Mouse (Mus musculus) limb, embryonic 14.5 days (tissue): ENCODE measurements around the gene Fam13c. TPM values are rescaled to one million over a fixed set of nuclear protein-coding genes. Genes with fewer than 3 reads are reported as not detected.

ENCODE experiments used
- ATAC-seq: fragments of 200-750 bp; cut with Nextera tagmentation; 2 replicates; pipeline ENCODE4 v1.8.0; 2017; ENCODE audit warnings: low read depth, moderate number of reproducible peaks, moderate TSS enrichment; ENCODE audit not compliant: low FRiP score
- DNase-seq: peaks from one replicate; pipeline ENCODE4 v3.0.0-alpha.2; 2015; ENCODE audit warnings: low spot score
- H3K27ac ChIP-seq: fragments of 300-500 bp; sonication (generic); replicated peaks from 2 replicates; pipeline ENCODE4 v1.5.1; 2014; ENCODE audit warnings: low read depth, mild to moderate bottlenecking, low read length, moderate library complexity, mixed read lengths
- H3K27me3 ChIP-seq: fragments of 300-500 bp; sonication (generic); 2 replicates; pipeline ENCODE4 v1.6.1; 2014; ENCODE audit warnings: low read length, mixed read lengths; ENCODE audit not compliant: control insufficient read depth, insufficient read depth
- H3K36me3 ChIP-seq: fragments of 300-500 bp; sonication (generic); 2 replicates; pipeline ENCODE4 v1.6.1; 2014; ENCODE audit warnings: mild to moderate bottlenecking, low read length, moderate library complexity, mixed read lengths; ENCODE audit not compliant: control insufficient read depth, insufficient read depth
- H3K4me1 ChIP-seq: fragments of 300-500 bp; sonication (generic); 2 replicates; pipeline ENCODE4 v1.6.1; 2014; ENCODE audit warnings: antibody characterized with exemption, low read length, mixed read lengths; ENCODE audit not compliant: control insufficient read depth, insufficient read depth
- H3K4me2 ChIP-seq: fragments of 300-500 bp; sonication (generic); replicated peaks from 2 replicates; pipeline ENCODE4 v1.6.1; 2014; ENCODE audit warnings: low read depth, mild to moderate bottlenecking, low read length, moderate library complexity; ENCODE audit not compliant: severe bottlenecking
- H3K4me3 ChIP-seq: fragments of 300-500 bp; sonication (generic); replicated peaks from 2 replicates; pipeline ENCODE4 v1.5.1; 2014; ENCODE audit warnings: low read length
- H3K9ac ChIP-seq: fragments of 300-500 bp; sonication (generic); 2 replicates; pipeline ENCODE4 v1.6.1; 2014; ENCODE audit warnings: mild to moderate bottlenecking, low read depth, low read length, moderate library complexity; ENCODE audit not compliant: severe bottlenecking
- H3K9me3 ChIP-seq: fragments of 300-500 bp; sonication (generic); 2 replicates; pipeline ENCODE4 v1.6.1; 2016; ENCODE audit warnings: low read length; ENCODE audit not compliant: control insufficient read depth
- POLR2A ChIP-seq: fragments of 200-500 bp; IDR thresholded peaks from 2 replicates; pipeline ENCODE4 v1.8.0; 2012; ENCODE audit warnings: inconsistent platforms, mild to moderate bottlenecking, moderate library complexity, borderline replicate concordance; ENCODE audit not compliant: insufficient read depth, insufficient read length; ENCODE audit errors: extremely low read depth
- WGBS: fragments of 180-500 bp; shearing (Covaris S2); extraction: QIAGEN DNeasy Blood & Tissue Kit; methylation state at CpG from one replicate; pipeline ENCODE4 v1.1.7; 2014; 5-methylcytosine and 5-hydroxymethylcytosine counted together
- polyA plus RNA-seq, 2 experiments: library from polyadenylated mRNA; depleted of rRNA in 1 of 2; stranded (reverse) in 1 of 2; unstranded in 1 of 2; fragments of >200 nt; fragmentation: Nextera tagmentation in 1 of 2; extraction: Ambion mirVana in 1 of 2; gene quantifications; 2 replicates each; pipeline versions ENCODE4 v1.2.1 to v1.2.3; 2012 to 2014

Fam13c gene
- polyA plus RNA-seq, 2 experiments, result 6.1 to 11.0 TPM

DNA sequence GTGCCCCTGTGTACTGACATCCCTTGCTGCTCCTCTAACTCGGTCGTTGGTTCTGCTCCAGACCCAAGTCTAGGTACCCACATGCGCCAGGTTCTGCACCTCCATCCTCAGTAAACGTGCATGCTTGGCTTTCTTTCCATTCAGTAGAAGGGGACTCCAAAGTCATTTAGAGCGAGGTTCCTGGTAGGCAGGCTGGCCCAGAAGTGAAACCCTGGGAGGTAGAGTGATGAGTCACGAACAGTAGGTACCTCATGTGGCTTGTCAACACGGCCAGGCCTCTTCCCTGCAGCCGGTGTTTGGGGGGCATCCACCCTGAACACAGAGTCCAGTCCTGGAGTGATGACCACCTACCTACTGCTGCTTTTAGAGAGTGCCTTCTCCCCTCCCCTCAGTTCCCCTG lies 76.4 kb downstream of the Fam13c start:
- WGBS, result 90% methylated on average over 8 of the region's 8 CpGs

DNA sequence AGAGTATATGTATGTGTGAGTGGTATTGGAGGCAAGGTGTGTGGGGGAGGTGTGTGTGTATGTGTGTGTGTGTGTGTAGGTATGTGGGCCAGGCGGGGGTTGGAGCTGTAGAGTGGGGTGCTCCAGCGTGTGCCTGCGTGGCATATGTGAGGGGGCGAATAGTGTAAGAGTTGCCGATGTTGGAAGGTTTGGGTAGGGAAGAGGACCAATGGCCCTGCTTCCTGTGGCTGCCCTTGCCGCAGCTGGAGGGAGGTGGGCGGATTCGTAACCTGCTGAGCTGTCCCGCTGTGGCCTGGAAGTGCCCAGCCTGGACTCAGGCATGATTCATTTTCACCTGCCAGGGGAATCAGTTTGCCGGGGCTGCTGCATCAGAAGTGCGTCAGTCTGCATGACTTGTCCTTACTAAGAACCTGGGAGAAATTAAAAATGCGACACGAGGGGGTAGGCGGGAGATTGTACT lies 79.4 kb downstream of the Fam13c start:
- peaks cover 10% of the 10 kb centered on the region for H3K4me1 ChIP-seq
- peak overlapping the region; percentile 95 for H3K4me2 ChIP-seq
- no peaks in the 10 kb centered on the region for H3K27me3 ChIP-seq
- 5% methylated on average over 14 of the region's 14 CpGs for WGBS
- H3K4me3 ChIP-seq, result peak overlapping the region; percentile 47
- DNase-seq (no peak), ATAC-seq (no peak)
- no peaks in the 10 kb centered on the region for H3K36me3 ChIP-seq
- peak overlapping the region; percentile 49; the same call in 1 of the 2 replicates for H3K9ac ChIP-seq
- no peak overlapping the region for H3K27ac ChIP-seq
- no peaks in the 10 kb centered on the region for H3K9me3 ChIP-seq
- TF ChIP-seq POLR2A, result no peak

More for the DNA sequence above, 76.4 kb downstream of the Fam13c start:
- no peak for DNase-seq
- Histone ChIP-seq H3K4me2 (no peak overlapping the region), H3K4me1 (peaks cover 10% of the 10 kb centered on the region), H3K27ac (no peak overlapping the region), H3K4me3 (no peak overlapping the region), H3K27me3 (no peaks in the 10 kb centered on the region), H3K36me3 (no peaks in the 10 kb centered on the region), H3K9me3 (no peaks in the 10 kb centered on the region), H3K9ac (no peak overlapping the region)
- no peak for TF ChIP-seq POLR2A
- no peak for ATAC-seq

DNA sequence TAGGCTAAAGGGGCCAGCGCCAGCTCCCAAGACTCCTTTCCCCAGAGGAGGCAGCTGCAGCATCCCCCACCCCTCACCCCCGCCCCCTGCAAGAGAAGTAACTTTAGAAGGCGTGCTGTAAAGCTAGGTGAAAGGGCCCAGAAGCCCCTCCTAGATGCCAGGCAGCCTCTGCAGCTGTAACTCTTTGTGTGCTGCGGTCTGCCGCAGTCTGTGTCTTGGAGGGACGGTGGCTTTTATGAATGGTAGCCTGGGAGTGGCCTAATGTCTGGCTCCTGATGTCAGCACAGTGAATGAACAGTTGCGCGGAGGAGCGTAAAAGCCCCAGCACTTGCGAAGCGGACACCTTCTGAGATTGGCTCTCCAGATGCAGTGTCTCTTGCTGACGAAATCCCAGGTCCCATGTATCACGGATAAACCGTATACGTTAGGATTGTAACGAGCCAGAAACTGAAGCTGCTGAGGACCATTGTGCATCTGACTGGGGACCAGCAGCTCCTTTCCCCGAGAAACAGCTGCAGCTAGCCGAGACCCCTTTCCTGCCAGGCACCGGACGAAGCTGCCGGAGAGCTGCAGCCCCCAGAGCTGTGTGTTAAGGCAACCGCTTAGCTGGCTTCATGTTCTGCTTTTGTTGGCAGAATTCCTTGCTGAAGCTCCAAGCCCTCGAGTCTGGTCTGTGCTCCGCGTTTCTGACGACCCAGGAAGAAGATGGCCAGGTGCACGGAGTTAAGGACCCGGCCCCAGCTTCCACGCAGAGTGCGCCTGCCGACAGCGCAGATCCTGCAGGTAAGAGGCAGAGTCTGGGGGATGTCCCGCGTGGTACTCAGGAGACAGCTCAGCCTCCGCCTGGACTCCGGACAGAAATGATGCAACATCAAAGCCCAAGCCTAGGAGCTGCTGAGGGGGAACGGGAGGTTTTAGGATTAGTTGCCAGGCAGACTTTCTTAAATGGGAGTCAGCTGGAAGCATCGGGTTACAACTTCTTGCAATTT lies 80.2 kb downstream of the Fam13c start:
- under 1% methylated on average over 38 of the region's 38 CpGs for WGBS
- Histone ChIP-seq H3K4me2 (peak overlapping the region; percentile 95), H3K4me3 (peak overlapping the region; percentile 47), H3K27ac (peak overlapping the region; percentile 58), H3K36me3 (no peaks in the 10 kb centered on the region), H3K4me1 (peaks cover 10% of the 10 kb centered on the region), H3K9ac (peak overlapping the region; percentile 49), H3K9me3 (peaks cover 1% of the 10 kb centered on the region), H3K27me3 (no peaks in the 10 kb centered on the region)
- DNase-seq, result peak; percentile 64
- ATAC-seq, result peak; percentile 64; the same call in 1 of the 2 replicates
- TF ChIP-seq POLR2A, result no peak

DNA sequence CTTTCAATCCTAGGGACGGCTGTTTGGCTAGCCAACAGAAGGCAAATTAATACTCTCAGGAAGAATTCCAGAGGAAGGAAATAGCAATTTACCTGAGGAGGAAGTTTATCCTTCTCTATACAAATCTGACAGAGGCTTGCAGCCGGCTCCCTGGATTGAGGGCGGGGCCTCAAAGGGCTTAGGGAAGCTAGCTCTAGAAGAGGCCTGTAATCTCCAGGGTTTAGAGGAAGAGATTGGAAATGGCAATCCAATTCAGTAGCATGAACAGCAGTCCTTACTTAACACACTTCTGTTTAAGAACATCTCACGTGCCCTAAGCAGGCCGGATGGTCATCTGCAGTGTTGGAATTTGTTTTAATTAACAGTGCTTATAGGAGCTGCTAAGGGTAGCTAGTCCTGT lies 81.1 kb downstream of the Fam13c start:
- no peak for DNase-seq
- Histone ChIP-seq H3K4me2 (peak overlapping the region; percentile 95), H3K9me3 (peaks cover 6% of the 10 kb centered on the region), H3K27ac (no peak overlapping the region), H3K27me3 (no peaks in the 10 kb centered on the region), H3K9ac (0 out of 2 replicates have a peak overlapping the region, but pooled peaks have one; percentile 49), H3K4me1 (peaks cover 10% of the 10 kb centered on the region), H3K4me3 (peak overlapping the region; percentile 47), H3K36me3 (no peaks in the 10 kb centered on the region)
- WGBS, result 25% methylated on average over 5 of the region's 5 CpGs
- no peak for TF ChIP-seq POLR2A
- ATAC-seq, result no peak

DNA sequence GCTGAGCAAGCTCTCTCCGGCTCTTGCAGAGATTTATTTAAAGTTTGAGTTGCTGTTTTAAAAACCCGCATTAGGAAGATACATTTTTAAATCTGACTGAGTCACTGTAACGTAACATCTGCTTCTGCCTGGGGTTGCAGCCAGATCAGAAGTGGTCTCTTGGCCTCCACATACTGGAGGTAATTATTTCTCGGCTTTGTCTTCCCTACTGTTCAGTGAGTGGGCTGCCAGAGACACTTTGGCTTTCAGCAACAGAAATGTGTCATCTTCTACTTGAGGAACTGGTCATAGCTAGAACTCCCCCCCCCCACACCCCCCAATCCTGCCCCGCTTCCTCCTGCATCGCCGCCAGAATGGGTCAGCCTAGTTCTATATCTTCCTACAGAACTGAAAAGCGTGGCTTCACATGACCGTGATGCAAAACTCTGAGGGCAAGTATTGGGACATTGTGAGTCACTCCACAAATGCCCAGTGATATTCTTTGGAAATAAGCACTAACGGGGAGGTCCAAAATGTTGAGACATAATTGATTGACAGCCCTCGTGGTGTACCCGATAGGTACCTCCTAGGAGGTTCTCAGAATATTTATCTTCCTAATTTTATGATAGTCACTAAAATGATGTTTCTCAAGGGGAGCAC lies 90.0 kb downstream of the Fam13c start:
- no peak overlapping the region for H3K9ac ChIP-seq
- peaks cover 6% of the 10 kb centered on the region for H3K9me3 ChIP-seq
- no peaks in the 10 kb centered on the region for H3K27me3 ChIP-seq
- H3K4me3 ChIP-seq, result no peak overlapping the region
- TF ChIP-seq POLR2A, result no peak
- ATAC-seq, result no peak
- DNase-seq, result no peak
- H3K4me2 ChIP-seq, result no peak overlapping the region
- no peaks in the 10 kb centered on the region for H3K4me1 ChIP-seq
- H3K27ac ChIP-seq, result no peak overlapping the region
- H3K36me3 ChIP-seq, result no peaks in the 10 kb centered on the region
- WGBS, result 91% methylated on average over 12 of the region's 12 CpGs
